In the genomic region with DNA sequence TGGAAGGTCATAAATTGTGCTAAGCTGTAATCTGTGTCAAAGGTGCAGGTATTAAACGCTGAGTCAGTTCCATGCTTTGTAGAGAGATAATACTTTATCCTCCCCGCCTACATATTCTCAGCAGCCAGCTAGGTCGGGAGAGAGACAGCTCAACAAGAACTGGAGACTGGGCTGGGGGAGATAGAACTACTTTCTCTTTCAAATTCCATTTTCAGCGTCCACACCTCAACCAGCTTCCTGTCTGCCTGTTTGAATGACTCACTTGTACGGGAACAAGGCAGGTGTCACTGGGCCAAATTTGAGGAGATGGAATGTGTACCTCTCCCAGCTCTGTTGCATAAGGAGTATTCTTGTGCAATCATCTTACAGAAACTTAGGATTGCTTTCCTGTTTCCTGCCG, we compare ENCODE assay signal across 8 mouse cellular contexts.
DNase-seq lines count a peak whose midpoint lies in the region; ATAC-seq lines count a peak whose summit lies in the region.

No protein-coding gene starts in this region.

- no peaks in the 10 kb centered on the region for H3K9me3 ChIP-seq in neural tube, embryonic 13.5 days
- H3K9me3 ChIP-seq in forebrain, embryonic 14.5 days (replicated peaks; ENCODE audit: control insufficient read depth, low read length): no peaks in the 10 kb centered on the region
- H3K9me3 ChIP-seq in midbrain, embryonic 16.5 days (replicated peaks; ENCODE audit: control insufficient read depth, low read length, poor library complexity, severe bottlenecking): no peaks in the 10 kb centered on the region

- 38% methylated on average over 6 of the region's 6 CpGs for WGBS in neural tube, embryonic 13.5 days
- 54% methylated on average over 6 of the region's 6 CpGs for WGBS in forebrain, embryonic 14.5 days
- WGBS in midbrain, embryonic 16.5 days: 41% methylated on average over 6 of the region's 6 CpGs

- H3K9ac ChIP-seq in neural tube, embryonic 13.5 days: no peak overlapping the region
- H3K9ac ChIP-seq in forebrain, embryonic 14.5 days (ENCODE audit: low read length): no peak overlapping the region
- H3K9ac ChIP-seq in midbrain, embryonic 16.5 days (ENCODE audit: low read depth, low read length): no peak overlapping the region

- H3K4me1 ChIP-seq in neural tube, embryonic 13.5 days (replicated peaks): peaks cover 39% of the 10 kb centered on the region
- peaks cover 5% of the 10 kb centered on the region for H3K4me1 ChIP-seq in brown adipose tissue, adult 24 weeks (ENCODE audit: control insufficient read depth, insufficient read depth, insufficient read length, low read length)
- H3K4me1 ChIP-seq in forebrain, embryonic 14.5 days (ENCODE audit: control insufficient read depth, insufficient read depth, low read length): peaks cover 6% of the 10 kb centered on the region
- peaks cover 6% of the 10 kb centered on the region; the same call in 1 of the 2 replicates for H3K4me1 ChIP-seq in midbrain, embryonic 16.5 days (ENCODE audit: control insufficient read depth, insufficient read depth, low read length)

- H3K4me2 ChIP-seq in neural tube, embryonic 13.5 days: no peak overlapping the region
- H3K4me2 ChIP-seq in forebrain, embryonic 14.5 days (ENCODE audit: low read length): no peak overlapping the region
- H3K4me2 ChIP-seq in midbrain, embryonic 16.5 days (ENCODE audit: low read length): no peak overlapping the region

- no peaks in the 10 kb centered on the region for H3K27me3 ChIP-seq in neural tube, embryonic 13.5 days
- H3K27me3 ChIP-seq in forebrain, embryonic 14.5 days (replicated peaks; ENCODE audit: control insufficient read depth, insufficient read depth, low read length): no peaks in the 10 kb centered on the region
- H3K27me3 ChIP-seq in midbrain, embryonic 16.5 days (ENCODE audit: control insufficient read depth, insufficient read depth, low read depth, low read length): no peaks in the 10 kb centered on the region

- no peak for ATAC-seq in neural tube, embryonic 13.5 days (ENCODE audit: low read depth)
- ATAC-seq in hematopoietic stem cell, adult 5-6 weeks (replicated peaks in 1 of 2; ENCODE audit: insufficient read depth in 1 of 2, low FRiP score in 2 of 2, low TSS enrichment in 1 of 2, low read depth in 1 of 2, poor library complexity in 2 of 2, severe bottlenecking in 2 of 2): peak; percentile 71 to 81
- ATAC-seq in forebrain, embryonic 14.5 days: no peak
- ATAC-seq in midbrain, embryonic 16.5 days: no peak

- H3K36me3 ChIP-seq in neural tube, embryonic 13.5 days: no peaks in the 10 kb centered on the region
- no peaks in the 10 kb centered on the region for H3K36me3 ChIP-seq in forebrain, embryonic 14.5 days (ENCODE audit: control insufficient read depth, insufficient read depth, low read length)
- H3K36me3 ChIP-seq in midbrain, embryonic 16.5 days (ENCODE audit: control insufficient read depth, insufficient read depth, low read length): no peaks in the 10 kb centered on the region

- peak overlapping the region; percentile 0; the same call in 1 of the 2 replicates for H3K27ac ChIP-seq in neural tube, embryonic 13.5 days (replicated peaks)
- peak overlapping the region; percentile 76 for H3K27ac ChIP-seq in brown adipose tissue, adult 24 weeks (replicated peaks; ENCODE audit: low read depth, low read length)
- H3K27ac ChIP-seq in forebrain, embryonic 14.5 days (ENCODE audit: low read depth, low read length): no peak overlapping the region
- no peak overlapping the region for H3K27ac ChIP-seq in midbrain, embryonic 16.5 days (ENCODE audit: low read length)

- no peak overlapping the region for H3K4me3 ChIP-seq in neural tube, embryonic 13.5 days
- H3K4me3 ChIP-seq in brown adipose tissue, adult 24 weeks (ENCODE audit: insufficient read depth, low read depth, low read length): peak overlapping the region; percentile 37; the same call in 1 of the 2 replicates
- no peak overlapping the region for H3K4me3 ChIP-seq in forebrain, embryonic 14.5 days (ENCODE audit: low read depth, low read length)
- no peak overlapping the region for H3K4me3 ChIP-seq in midbrain, embryonic 16.5 days (ENCODE audit: low read depth, low read length)

- DNase-seq in neural tube, embryonic 10.5 days (ENCODE audit: extremely low spot score, low spot score): no peak
- DNase-seq in skeletal muscle tissue, adult 2 months (ENCODE audit: low read depth, low spot score): peak; percentile 18
- no peak for DNase-seq in forebrain, embryonic 14.5 days (ENCODE audit: low spot score)
- no peak for DNase-seq in right cerebral cortex, postnatal 25 days

Comparison
In these comparisons a context has a peak if more than half of its experiments do, and no peak if none do; other contexts are left out.
1. ATAC-seq: peak in hematopoietic stem cell, adult 5-6 weeks (2 of 2); none in neural tube, embryonic 13.5 days (single experiment), forebrain, embryonic 14.5 days (single experiment) and midbrain, embryonic 16.5 days (single experiment).
2. H3K27ac ChIP-seq: peak in neural tube, embryonic 13.5 days (single experiment) and brown adipose tissue, adult 24 weeks (single experiment); none in forebrain, embryonic 14.5 days (single experiment) and midbrain, embryonic 16.5 days (single experiment).